Mouse (Mus musculus) liver, embryonic 15.5 days (tissue): ENCODE data around the gene Gja1. TPM values are rescaled to one million over a fixed set of nuclear protein-coding genes. Genes with fewer than 3 reads are reported as not detected.

Experiments used
- ATAC-seq: fragments of 200-750 bp; cut with Nextera tagmentation; 2 replicates; pipeline ENCODE4 v1.8.0; 2017; ENCODE audit warnings: moderate number of reproducible peaks, mild to moderate bottlenecking, moderate library complexity; ENCODE audit not compliant: insufficient read depth
- H3K27ac ChIP-seq: fragments of 300-500 bp; sonication (generic); replicated peaks from 2 replicates; pipeline ENCODE4 v1.5.1; 2015; ENCODE audit warnings: mild to moderate bottlenecking, inconsistent platforms
- H3K27me3 ChIP-seq: fragments of 300-500 bp; sonication (generic); 2 replicates; pipeline ENCODE4 v1.6.1; 2015; ENCODE audit warnings: mild to moderate bottlenecking, inconsistent platforms
- H3K36me3 ChIP-seq: fragments of 300-500 bp; sonication (generic); replicated peaks from 2 replicates; pipeline ENCODE4 v1.6.1; 2015; ENCODE audit warnings: moderate library complexity, mild to moderate bottlenecking, inconsistent platforms
- H3K4me1 ChIP-seq: fragments of 300-500 bp; sonication (generic); replicated peaks from 2 replicates; pipeline ENCODE4 v1.6.1; 2015; ENCODE audit warnings: inconsistent platforms
- H3K4me2 ChIP-seq: fragments of 300-500 bp; sonication (generic); 2 replicates; pipeline ENCODE4 v1.6.1; 2015; ENCODE audit warnings: moderate library complexity, mild to moderate bottlenecking, inconsistent platforms
- H3K4me3 ChIP-seq: fragments of 300-500 bp; sonication (generic); replicated peaks from 2 replicates; pipeline ENCODE4 v1.5.1; 2015; ENCODE audit warnings: mild to moderate bottlenecking, inconsistent platforms
- H3K9ac ChIP-seq: fragments of 300-500 bp; sonication (generic); 2 replicates; pipeline ENCODE4 v1.6.1; 2015; ENCODE audit warnings: moderate library complexity, mild to moderate bottlenecking, inconsistent platforms
- H3K9me3 ChIP-seq: fragments of 300-500 bp; sonication (generic); replicated peaks from 2 replicates; pipeline ENCODE4 v1.6.1; 2016; ENCODE audit warnings: inconsistent platforms
- WGBS: fragments of 180-500 bp; shearing (Covaris S2); methylation state at CpG from one replicate; pipeline ENCODE4 v1.1.7; 2015; ENCODE audit warnings: mixed read lengths; ENCODE audit not compliant: insufficient replicate concordance; 5-methylcytosine and 5-hydroxymethylcytosine counted together
- polyA plus RNA-seq: library from polyadenylated mRNA; unstranded; fragments of >200 nt; fragmentation: Nextera tagmentation; extraction: Ambion mirVana; gene quantifications from 2 replicates; pipeline ENCODE4 v1.2.1, GENCODE M21; 2015

Gene Gja1
- polyA plus RNA-seq, 1 experiment from 2014 or later: 4.3 TPM

GRCm38 (mm10) chr10:56425016-56425798 is 48.1 kb downstream of the Gja1 start:
- H3K4me2 ChIP-seq: no peak overlapping the region
- H3K4me1 ChIP-seq: no peaks in the 10 kb centered on the region
- H3K27ac ChIP-seq: no peak overlapping the region
- H3K27me3 ChIP-seq: no peaks in the 10 kb centered on the region
- ATAC-seq: no peak
- H3K9ac ChIP-seq: no peak overlapping the region
- H3K9me3 ChIP-seq: no peaks in the 10 kb centered on the region
- 65% methylated on average over 15 of the region's 15 CpGs for WGBS
- no peak overlapping the region for H3K4me3 ChIP-seq
- H3K36me3 ChIP-seq: no peaks in the 10 kb centered on the region

- ATAC-seq: no peak
- Histone ChIP-seq H3K9ac (no peak overlapping the region), H3K27ac (no peak overlapping the region), H3K27me3 (no peaks in the 10 kb centered on the region), H3K4me2 (no peak overlapping the region), H3K4me3 (no peak overlapping the region), H3K4me1 (no peaks in the 10 kb centered on the region), H3K36me3 (no peaks in the 10 kb centered on the region), H3K9me3 (no peaks in the 10 kb centered on the region)
- 56% methylated on average over 4 of the region's 4 CpGs for WGBS
These were observed 49.2 kb downstream of the Gja1 start for GRCm38 (mm10) chr10:56426369-56426768.

GRCm38 (mm10) chr10:56427382-56427781 is 50.3 kb downstream of the Gja1 start:
- no peak for ATAC-seq
- WGBS: 48% methylated on average over 2 of the region's 2 CpGs
- Histone ChIP-seq H3K4me1 (no peaks in the 10 kb centered on the region), H3K4me3 (no peak overlapping the region), H3K9me3 (no peaks in the 10 kb centered on the region), H3K36me3 (no peaks in the 10 kb centered on the region), H3K9ac (no peak overlapping the region), H3K27me3 (no peaks in the 10 kb centered on the region; the same call in 1 of the 2 replicates), H3K27ac (no peak overlapping the region), H3K4me2 (no peak overlapping the region)

GRCm38 (mm10) chr10:56427827-56428226 is 50.7 kb downstream of the Gja1 start:
- H3K9me3 ChIP-seq: no peaks in the 10 kb centered on the region
- H3K27ac ChIP-seq: no peak overlapping the region
- H3K4me2 ChIP-seq: no peak overlapping the region
- no peak overlapping the region for H3K4me3 ChIP-seq
- no peaks in the 10 kb centered on the region for H3K4me1 ChIP-seq
- no peaks in the 10 kb centered on the region for H3K36me3 ChIP-seq
- no peak for ATAC-seq
- no peak overlapping the region for H3K9ac ChIP-seq
- no peaks in the 10 kb centered on the region; the same call in 1 of the 2 replicates for H3K27me3 ChIP-seq
- WGBS: 38% methylated on average over 2 of the region's 2 CpGs

GRCm38 (mm10) chr10:56429011-56429410 is 51.9 kb downstream of the Gja1 start:
- no peaks in the 10 kb centered on the region for H3K9me3 ChIP-seq
- H3K4me2 ChIP-seq: no peak overlapping the region
- no peaks in the 10 kb centered on the region; the same call in 1 of the 2 replicates for H3K27me3 ChIP-seq
- no peaks in the 10 kb centered on the region for H3K4me1 ChIP-seq
- 60% methylated on average over 5 of the region's 5 CpGs for WGBS
- no peak overlapping the region for H3K9ac ChIP-seq
- H3K36me3 ChIP-seq: no peaks in the 10 kb centered on the region
- H3K4me3 ChIP-seq: no peak overlapping the region
- no peak overlapping the region for H3K27ac ChIP-seq
- no peak for ATAC-seq

- H3K4me2 ChIP-seq: 0 out of 2 replicates have a peak overlapping the region, but pooled peaks have one; percentile 5
- H3K36me3 ChIP-seq: no peaks in the 10 kb centered on the region
- no peak overlapping the region for H3K9ac ChIP-seq
- no peak for ATAC-seq
- H3K4me1 ChIP-seq: no peaks in the 10 kb centered on the region
- H3K4me3 ChIP-seq: no peak overlapping the region
- 26% methylated on average over 23 of the region's 23 CpGs for WGBS
- H3K9me3 ChIP-seq: no peaks in the 10 kb centered on the region
- H3K27me3 ChIP-seq: no peaks in the 10 kb centered on the region; the same call in 1 of the 2 replicates
- H3K27ac ChIP-seq: no peak overlapping the region
These were observed 54.7 kb downstream of the Gja1 start for GRCm38 (mm10) chr10:56431600-56432389.

- no peak overlapping the region for H3K4me3 ChIP-seq
- no peak overlapping the region for H3K27ac ChIP-seq
- no peaks in the 10 kb centered on the region for H3K36me3 ChIP-seq
- ATAC-seq: no peak
- H3K4me1 ChIP-seq: no peaks in the 10 kb centered on the region
- no peaks in the 10 kb centered on the region for H3K9me3 ChIP-seq
- H3K9ac ChIP-seq: no peak overlapping the region
- H3K27me3 ChIP-seq: no peaks in the 10 kb centered on the region; the same call in 1 of the 2 replicates
- no peak overlapping the region for H3K4me2 ChIP-seq
- WGBS: 72% methylated on average over 6 of the region's 6 CpGs
These were observed 55.2 kb downstream of the Gja1 start for GRCm38 (mm10) chr10:56432390-56432709.

GRCm38 (mm10) chr10:56437290-56437689 is 60.2 kb downstream of the Gja1 start:
- H3K4me3 ChIP-seq: no peak overlapping the region
- H3K9ac ChIP-seq: no peak overlapping the region

GRCm38 (mm10) chr10:56439638-56440037 is 62.5 kb downstream of the Gja1 start:
- H3K9ac ChIP-seq: no peak overlapping the region

More at GRCm38 (mm10) chr10:56437290-56437689, 60.2 kb downstream of the Gja1 start:
- Histone ChIP-seq H3K36me3 (no peaks in the 10 kb centered on the region), H3K4me1 (peaks cover 3% of the 10 kb centered on the region; the same call in 1 of the 2 replicates), H3K9me3 (no peaks in the 10 kb centered on the region), H3K27me3 (no peaks in the 10 kb centered on the region; the same call in 1 of the 2 replicates), H3K27ac (no peak overlapping the region), H3K4me2 (no peak overlapping the region)
- WGBS: 22% methylated on average over 11 of the region's 11 CpGs
- no peak for ATAC-seq

GRCm38 (mm10) chr10:56444457-56444856 is 67.3 kb downstream of the Gja1 start:
- no peak for ATAC-seq
- 38% methylated on average over 2 of the region's 2 CpGs for WGBS
- H3K27ac ChIP-seq: no peak overlapping the region
- H3K4me1 ChIP-seq: peaks cover 3% of the 10 kb centered on the region; the same call in 1 of the 2 replicates
- no peak overlapping the region for H3K9ac ChIP-seq
- no peak overlapping the region for H3K4me2 ChIP-seq
- H3K27me3 ChIP-seq: no peaks in the 10 kb centered on the region
- no peaks in the 10 kb centered on the region for H3K36me3 ChIP-seq
- no peaks in the 10 kb centered on the region for H3K9me3 ChIP-seq
- H3K4me3 ChIP-seq: no peak overlapping the region

More at GRCm38 (mm10) chr10:56439638-56440037, 62.5 kb downstream of the Gja1 start:
- Histone ChIP-seq H3K36me3 (no peaks in the 10 kb centered on the region), H3K27ac (no peak overlapping the region), H3K9me3 (no peaks in the 10 kb centered on the region), H3K4me2 (no peak overlapping the region), H3K4me3 (no peak overlapping the region), H3K27me3 (no peaks in the 10 kb centered on the region), H3K4me1 (peaks cover 3% of the 10 kb centered on the region; the same call in 1 of the 2 replicates)
- WGBS: 33% methylated on average over 4 of the region's 4 CpGs
- peak; percentile 64 for ATAC-seq

- no peaks in the 10 kb centered on the region for H3K9me3 ChIP-seq
- H3K4me3 ChIP-seq: no peak overlapping the region
- H3K4me2 ChIP-seq: no peak overlapping the region
- H3K27ac ChIP-seq: no peak overlapping the region
- no peaks in the 10 kb centered on the region for H3K36me3 ChIP-seq
- H3K9ac ChIP-seq: no peak overlapping the region
- no peak for ATAC-seq
- H3K4me1 ChIP-seq: no peaks in the 10 kb centered on the region
- 50% methylated on average over 4 of the region's 4 CpGs for WGBS
- no peaks in the 10 kb centered on the region for H3K27me3 ChIP-seq
These were observed 71.9 kb downstream of the Gja1 start for GRCm38 (mm10) chr10:56449030-56449429.
